Mouse (Mus musculus): ENCODE data around the gene Elac2. TPM values are rescaled to one million over a fixed set of nuclear protein-coding genes. Genes with fewer than 3 reads are reported as not detected.

Elac2 gene
- polyA plus RNA-seq, 1 experiment from 2014 or later, result 22.6 TPM

- Histone ChIP-seq H3K36me3 (ENCODE audit: control insufficient read depth, insufficient read depth, low read length) (no peaks in the 10 kb centered on the region), H3K27ac (ENCODE audit: low read depth, low read length) (no peak overlapping the region), H3K9ac (ENCODE audit: low read depth, low read length) (no peak overlapping the region), H3K4me3 (ENCODE audit: low read depth, low read length) (no peak overlapping the region), H3K9me3 (replicated peaks; ENCODE audit: control insufficient read depth, low read length) (no peaks in the 10 kb centered on the region), H3K27me3 (ENCODE audit: control insufficient read depth, insufficient read depth, low read length) (no peaks in the 10 kb centered on the region), H3K4me1 (ENCODE audit: control insufficient read depth, insufficient read depth, low read length) (no peaks in the 10 kb centered on the region), H3K4me2 (no peak overlapping the region)
- ATAC-seq (replicated peaks; ENCODE audit: insufficient number of reproducible peaks, low FRiP score, low TSS enrichment), result no peak
- WGBS (ENCODE audit: insufficient replicate concordance), result 85% methylated on average over 7 of the region's 7 CpGs
These were observed 53.4 kb downstream of the Elac2 start for GRCm38 (mm10) chr11:65032221-65032620.

- H3K9ac ChIP-seq (ENCODE audit: low read depth, low read length), result no peak overlapping the region
These were observed 60.2 kb downstream of the Elac2 start for GRCm38 (mm10) chr11:65038996-65039395.

GRCm38 (mm10) chr11:65039517-65040095, 60.8 kb downstream of the Elac2 start:
- no peaks in the 10 kb centered on the region for H3K36me3 ChIP-seq (ENCODE audit: control insufficient read depth, insufficient read depth, low read length)
- 65% methylated on average over 12 of the region's 12 CpGs for WGBS (ENCODE audit: insufficient replicate concordance)
- no peaks in the 10 kb centered on the region for H3K27me3 ChIP-seq (ENCODE audit: control insufficient read depth, insufficient read depth, low read length)
- H3K9me3 ChIP-seq (replicated peaks; ENCODE audit: control insufficient read depth, low read length), result no peaks in the 10 kb centered on the region
- no peak overlapping the region for H3K9ac ChIP-seq (ENCODE audit: low read depth, low read length)
- no peaks in the 10 kb centered on the region for H3K4me1 ChIP-seq (ENCODE audit: control insufficient read depth, insufficient read depth, low read length)
- no peak for ATAC-seq (replicated peaks; ENCODE audit: insufficient number of reproducible peaks, low FRiP score, low TSS enrichment)
- no peak overlapping the region for H3K4me3 ChIP-seq (ENCODE audit: low read depth, low read length)
- H3K4me2 ChIP-seq, result no peak overlapping the region
- H3K27ac ChIP-seq (ENCODE audit: low read depth, low read length), result no peak overlapping the region

More at GRCm38 (mm10) chr11:65038996-65039395, 60.2 kb downstream of the Elac2 start:
- no peak overlapping the region for H3K4me3 ChIP-seq (ENCODE audit: low read depth, low read length)
- no peaks in the 10 kb centered on the region for H3K4me1 ChIP-seq (ENCODE audit: control insufficient read depth, insufficient read depth, low read length)
- no peaks in the 10 kb centered on the region for H3K27me3 ChIP-seq (ENCODE audit: control insufficient read depth, insufficient read depth, low read length)
- H3K36me3 ChIP-seq (ENCODE audit: control insufficient read depth, insufficient read depth, low read length), result no peaks in the 10 kb centered on the region
- no peaks in the 10 kb centered on the region for H3K9me3 ChIP-seq (replicated peaks; ENCODE audit: control insufficient read depth, low read length)
- H3K27ac ChIP-seq (ENCODE audit: low read depth, low read length), result no peak overlapping the region
- ATAC-seq (replicated peaks; ENCODE audit: insufficient number of reproducible peaks, low FRiP score, low TSS enrichment), result no peak
- H3K4me2 ChIP-seq, result no peak overlapping the region
- 45% methylated on average over 2 of the region's 2 CpGs for WGBS (ENCODE audit: insufficient replicate concordance)

- H3K4me1 ChIP-seq (ENCODE audit: control insufficient read depth, insufficient read depth, low read length), result no peaks in the 10 kb centered on the region
- no peak overlapping the region for H3K9ac ChIP-seq (ENCODE audit: low read depth, low read length)
- no peak overlapping the region for H3K4me3 ChIP-seq (ENCODE audit: low read depth, low read length)
- no peak overlapping the region for H3K4me2 ChIP-seq
- H3K27me3 ChIP-seq (ENCODE audit: control insufficient read depth, insufficient read depth, low read length), result no peaks in the 10 kb centered on the region
- H3K9me3 ChIP-seq (replicated peaks; ENCODE audit: control insufficient read depth, low read length), result no peaks in the 10 kb centered on the region
- 82% methylated on average over 6 of the region's 6 CpGs for WGBS (ENCODE audit: insufficient replicate concordance)
- no peak for ATAC-seq (replicated peaks; ENCODE audit: insufficient number of reproducible peaks, low FRiP score, low TSS enrichment)
- H3K36me3 ChIP-seq (ENCODE audit: control insufficient read depth, insufficient read depth, low read length), result no peaks in the 10 kb centered on the region
- no peak overlapping the region for H3K27ac ChIP-seq (ENCODE audit: low read depth, low read length)
These were observed 61.7 kb downstream of the Elac2 start for GRCm38 (mm10) chr11:65040556-65040955.

- no peak for ATAC-seq (replicated peaks; ENCODE audit: insufficient number of reproducible peaks, low FRiP score, low TSS enrichment)
- Histone ChIP-seq H3K9me3 (replicated peaks; ENCODE audit: control insufficient read depth, low read length) (no peaks in the 10 kb centered on the region), H3K4me3 (ENCODE audit: low read depth, low read length) (no peak overlapping the region), H3K27ac (ENCODE audit: low read depth, low read length) (no peak overlapping the region), H3K4me2 (no peak overlapping the region), H3K4me1 (ENCODE audit: control insufficient read depth, insufficient read depth, low read length) (no peaks in the 10 kb centered on the region), H3K36me3 (ENCODE audit: control insufficient read depth, insufficient read depth, low read length) (no peaks in the 10 kb centered on the region), H3K9ac (ENCODE audit: low read depth, low read length) (no peak overlapping the region), H3K27me3 (ENCODE audit: control insufficient read depth, insufficient read depth, low read length) (no peaks in the 10 kb centered on the region)
- 79% methylated on average over 7 of the region's 7 CpGs for WGBS (ENCODE audit: insufficient replicate concordance)
These were observed 70.3 kb downstream of the Elac2 start for GRCm38 (mm10) chr11:65049090-65049489.

GRCm38 (mm10) chr11:65050819-65051218, 72.0 kb downstream of the Elac2 start:
- H3K27ac ChIP-seq (ENCODE audit: low read depth, low read length), result no peak overlapping the region
- no peak for ATAC-seq (replicated peaks; ENCODE audit: insufficient number of reproducible peaks, low FRiP score, low TSS enrichment)
- no peak overlapping the region for H3K4me3 ChIP-seq (ENCODE audit: low read depth, low read length)
- no peaks in the 10 kb centered on the region for H3K36me3 ChIP-seq (ENCODE audit: control insufficient read depth, insufficient read depth, low read length)
- peaks cover 5% of the 10 kb centered on the region for H3K4me1 ChIP-seq (ENCODE audit: control insufficient read depth, insufficient read depth, low read length)
- 81% methylated on average over 5 of the region's 5 CpGs for WGBS (ENCODE audit: insufficient replicate concordance)
- no peaks in the 10 kb centered on the region for H3K27me3 ChIP-seq (ENCODE audit: control insufficient read depth, insufficient read depth, low read length)
- H3K4me2 ChIP-seq, result no peak overlapping the region
- no peaks in the 10 kb centered on the region for H3K9me3 ChIP-seq (replicated peaks; ENCODE audit: control insufficient read depth, low read length)
- H3K9ac ChIP-seq (ENCODE audit: low read depth, low read length), result no peak overlapping the region

Other genes with a start within 250 kb of the Elac2 start
- 0.43 TPM in 1 of 2 replicates, not detected in the other for gene 1700086D15Rik, start 180.9 kb downstream of the Elac2 start, polyA plus RNA-seq (2014; fragmentation: Nextera tagmentation; extraction: Ambion mirVana)
- gene Arhgap44, start 183.9 kb downstream of the Elac2 start, polyA plus RNA-seq (2014; fragmentation: Nextera tagmentation; extraction: Ambion mirVana), result 10.1 and 12.4 TPM in 2 replicates